In genomic region chr2:128611178-128611577, GRCm38 (mm10) we compare ENCODE assay signal across 23 mouse cellular contexts. TPM values are rescaled to one million over a fixed set of nuclear protein-coding genes. Genes with fewer than 3 reads are reported as not detected.
"Had no signal": no experiment of that assay in that cellular context is flagged by ENCODE, and none has a peak within 500 bp of the region (broad histone marks: within the 10 kb centered on the region; RNA-seq: fewer than 3 reads in every experiment).

No protein-coding gene starts in this region.

- H3K9me3 ChIP-seq: hindbrain, embryonic 15.5 days; limb, embryonic 15.5 days; lung, embryonic 15.5 days; neural tube, embryonic 12.5 days; stomach, embryonic 15.5 days had no signal

- H3K4me1 ChIP-seq: hindbrain, embryonic 15.5 days; limb, embryonic 15.5 days; neural tube, embryonic 12.5 days; stomach, embryonic 15.5 days had no signal

- H3K27me3 ChIP-seq: hindbrain, embryonic 15.5 days; limb, embryonic 15.5 days; lung, embryonic 15.5 days; neural tube, embryonic 12.5 days; stomach, embryonic 15.5 days had no signal

- H3K4me3 ChIP-seq: hindbrain, embryonic 15.5 days; left cerebral cortex, adult 2 months; limb, embryonic 15.5 days; lung, embryonic 15.5 days; neural tube, embryonic 12.5 days; stomach, embryonic 15.5 days had no signal

- H3K9ac ChIP-seq: hindbrain, embryonic 15.5 days; limb, embryonic 15.5 days; lung, embryonic 15.5 days; neural tube, embryonic 12.5 days; stomach, embryonic 15.5 days had no signal

- H3K4me2 ChIP-seq: hindbrain, embryonic 15.5 days; limb, embryonic 15.5 days; lung, embryonic 15.5 days; neural tube, embryonic 12.5 days; stomach, embryonic 15.5 days had no signal

- H3K27ac ChIP-seq: hindbrain, embryonic 15.5 days; left cerebral cortex, adult 2 months; limb, embryonic 15.5 days; lung, embryonic 15.5 days; neural tube, embryonic 12.5 days; stomach, embryonic 15.5 days had no signal

- DNase-seq: kidney, adult 18-20 months; kidney, postnatal 14 days; midbrain, embryonic 14.5 days; right cerebral cortex, postnatal 14 days; thymus, adult 2 months; thymus, postnatal 25 days had no signal

RNA-seq across cellular contexts. Expression of gene Spdye4c, which starts 20.2 kb away (rescaled TPM):
- total RNA-seq: layer of hippocampus, adult 8-10 months; layer of hippocampus, postnatal 25 days; left cerebral cortex, adult 2 months; left cerebral cortex, postnatal 14 days; megakaryocyte progenitor cell, adult 5-6 weeks; monocyte, adult 5-6 weeks; neutrophil, adult 5-6 weeks had no signal
- polyA plus RNA-seq: hindbrain, embryonic 15.5 days; kidney, embryonic 14.5 days; large intestine, adult 2 months; limb, embryonic 11.5 days; limb, embryonic 15.5 days; lung, embryonic 15.5 days; midbrain, embryonic 14.5 days; neural tube, embryonic 12.5 days; spleen, adult 2 months; stomach, embryonic 15.5 days; thymus, adult 2 months; urinary bladder, adult 2 months had no signal
